Mouse (Mus musculus): ENCODE results near the gene Tmem201. TPM values are rescaled to one million over a fixed set of nuclear protein-coding genes. Genes with fewer than 3 reads are reported as not detected.

Tmem201 gene
- polyA plus RNA-seq, 1 experiment from 2014 or later, result 53.3 TPM

DNA sequence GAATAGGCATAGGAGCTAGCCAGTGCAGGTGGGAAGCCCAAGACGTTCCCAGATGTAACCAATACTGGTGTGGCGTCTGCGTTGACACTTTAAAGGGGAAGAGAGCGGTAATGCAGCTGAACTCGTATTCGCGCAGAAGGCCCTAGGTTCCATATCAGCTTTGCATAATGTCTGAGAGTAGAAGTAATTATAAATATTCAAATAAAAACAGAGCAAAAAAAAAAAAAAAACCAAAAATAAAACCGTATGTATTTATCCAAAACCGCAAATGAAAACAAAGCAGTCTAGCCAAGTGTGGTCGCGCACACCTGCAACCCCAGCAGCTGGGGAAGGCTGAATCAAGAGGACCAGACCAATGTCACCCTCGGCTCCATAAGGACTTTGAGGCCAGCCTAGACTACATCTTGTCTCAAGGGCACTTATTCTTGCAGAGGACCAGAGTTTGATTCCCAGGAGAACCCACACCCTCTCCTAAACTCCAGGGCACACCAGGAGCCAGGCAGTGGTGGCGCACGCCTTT is 4.2 kb upstream of the Tmem201 start:
- Histone ChIP-seq H3K27me3 (no peaks in the 10 kb centered on the region), H3K9ac (no peak overlapping the region), H3K4me3 (no peak overlapping the region), H3K27ac (replicated peaks) (no peak overlapping the region), H3K4me1 (replicated peaks) (peaks cover 9% of the 10 kb centered on the region), H3K36me3 (peaks cover 33% of the 10 kb centered on the region), H3K4me2 (no peak overlapping the region), H3K9me3 (no peaks in the 10 kb centered on the region)
- ATAC-seq (ENCODE audit: low FRiP score, low read depth), result no peak
- 94% methylated on average over 14 of the region's 14 CpGs for WGBS

DNA sequence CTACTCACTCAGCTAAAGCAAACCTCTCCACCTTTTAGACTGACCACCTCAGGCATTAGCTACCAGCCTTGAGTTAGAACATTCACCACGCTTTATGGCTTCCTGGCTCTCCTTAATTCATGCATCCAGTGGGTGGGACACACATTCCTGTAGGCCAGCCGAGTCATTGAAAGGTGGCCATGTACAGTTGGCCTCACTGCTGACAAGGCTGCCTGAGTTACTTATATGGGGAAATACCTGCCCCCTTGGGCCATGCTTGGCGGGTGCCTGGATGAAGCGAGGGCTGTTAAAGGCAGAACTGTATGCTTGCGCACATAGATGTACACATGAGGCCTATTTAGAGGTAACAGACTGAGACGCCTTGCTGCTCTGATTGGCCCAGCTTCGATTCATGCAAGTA is 2.5 kb upstream of the Tmem201 start:
- no peak for ATAC-seq (ENCODE audit: low FRiP score, low read depth)
- H3K27ac ChIP-seq (replicated peaks), result no peak overlapping the region
- H3K4me3 ChIP-seq, result no peak overlapping the region
- H3K27me3 ChIP-seq, result no peaks in the 10 kb centered on the region
- WGBS, result 90% methylated on average over 7 of the region's 7 CpGs
- H3K9me3 ChIP-seq, result no peaks in the 10 kb centered on the region
- H3K4me2 ChIP-seq, result no peak overlapping the region
- peaks cover 27% of the 10 kb centered on the region for H3K36me3 ChIP-seq
- no peak overlapping the region for H3K9ac ChIP-seq
- H3K4me1 ChIP-seq (replicated peaks), result peaks cover 26% of the 10 kb centered on the region

DNA sequence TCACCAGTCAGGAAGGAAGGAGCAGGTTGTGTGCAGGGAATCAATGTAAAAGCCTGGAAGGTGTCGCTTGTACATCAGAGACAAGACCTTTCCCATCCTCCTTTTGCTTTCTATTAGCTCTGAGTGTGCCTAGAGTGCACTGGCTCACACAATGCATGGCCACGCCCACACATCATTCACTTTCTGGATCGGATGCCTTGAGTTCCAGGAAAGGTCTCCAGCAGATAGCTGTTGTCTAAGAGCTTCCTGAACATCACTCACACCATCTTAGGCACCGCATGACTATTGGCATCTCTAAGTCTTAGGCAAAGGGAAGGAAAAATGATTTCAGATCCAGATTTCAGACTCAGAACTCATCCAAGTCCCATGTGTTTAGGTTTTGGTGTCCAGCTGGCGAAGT is 1.6 kb upstream of the Tmem201 start:
- H3K4me2 ChIP-seq, result no peak overlapping the region
- H3K36me3 ChIP-seq, result peaks cover 20% of the 10 kb centered on the region
- H3K4me3 ChIP-seq, result no peak overlapping the region
- peaks cover 35% of the 10 kb centered on the region for H3K4me1 ChIP-seq (replicated peaks)
- H3K9me3 ChIP-seq, result no peaks in the 10 kb centered on the region
- ATAC-seq (ENCODE audit: low FRiP score, low read depth), result no peak
- WGBS, result 77% methylated on average over 5 of the region's 5 CpGs
- no peak overlapping the region for H3K9ac ChIP-seq
- no peak overlapping the region for H3K27ac ChIP-seq (replicated peaks)
- no peaks in the 10 kb centered on the region for H3K27me3 ChIP-seq

DNA sequence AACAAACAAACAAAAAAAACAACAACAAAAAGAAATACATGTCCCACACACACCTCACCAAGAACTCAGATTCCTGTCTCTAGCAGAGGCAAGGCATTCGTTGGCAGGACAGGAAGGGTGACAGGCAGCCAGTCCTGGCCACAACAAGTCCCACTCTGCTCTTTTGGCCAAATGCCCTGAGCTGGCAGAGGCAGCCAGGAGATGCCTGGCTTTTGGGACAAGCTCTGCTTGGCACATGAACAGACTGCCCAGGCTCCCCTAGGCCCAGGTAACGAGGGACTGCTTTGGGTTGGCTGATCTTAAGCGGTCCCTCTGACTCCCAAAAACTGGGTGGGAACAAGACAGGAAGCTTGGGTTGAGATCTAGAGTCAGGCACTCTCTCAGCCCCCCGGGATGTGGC is 1.3 kb downstream of the Tmem201 start:
- ATAC-seq (ENCODE audit: low FRiP score, low read depth), result no peak
- Histone ChIP-seq H3K4me1 (replicated peaks) (peaks cover 58% of the 10 kb centered on the region), H3K36me3 (0 out of 2 replicates have a peak, but pooled peaks cover 8% of the 10 kb centered on the region), H3K27me3 (no peaks in the 10 kb centered on the region), H3K4me2 (peak overlapping the region; percentile 82), H3K4me3 (peak overlapping the region; percentile 78), H3K27ac (replicated peaks) (0 out of 2 replicates have a peak overlapping the region, but pooled peaks have one; percentile 84), H3K9me3 (no peaks in the 10 kb centered on the region), H3K9ac (peak overlapping the region; percentile 79)
- WGBS, result 43% methylated on average over 4 of the region's 4 CpGs

DNA sequence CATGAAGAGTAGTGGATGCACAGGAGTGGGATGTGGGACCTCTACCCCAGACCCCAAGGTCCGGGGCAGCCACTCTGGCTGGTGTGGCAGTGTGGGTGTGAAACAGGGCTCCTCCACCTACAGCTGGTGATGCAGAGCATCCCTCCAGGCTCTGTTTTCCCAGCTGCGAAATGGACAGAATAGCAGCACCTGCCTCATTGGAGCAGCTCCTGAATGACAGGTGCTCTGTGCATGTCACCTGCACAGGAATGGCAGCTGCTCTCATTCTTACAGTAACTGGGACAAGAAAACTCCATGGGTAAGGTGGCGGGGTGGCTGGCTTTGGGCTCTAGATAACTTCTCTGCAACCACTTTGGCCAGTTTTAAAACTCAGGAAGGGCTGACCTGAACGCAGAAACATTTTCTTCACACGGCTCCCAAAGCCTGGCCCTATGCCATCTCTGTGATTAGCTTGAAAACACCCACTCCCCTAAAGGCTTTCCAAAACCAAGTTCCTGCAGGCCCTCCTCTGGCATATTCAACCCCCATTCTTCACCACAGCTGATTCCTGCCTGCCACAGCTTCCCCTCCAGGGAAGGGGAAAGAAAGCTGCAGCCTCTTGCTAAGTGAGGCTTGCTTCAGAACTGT is 2.1 kb downstream of the Tmem201 start:
- Histone ChIP-seq H3K27me3 (no peaks in the 10 kb centered on the region), H3K4me3 (no peak overlapping the region), H3K27ac (replicated peaks) (no peak overlapping the region), H3K4me1 (replicated peaks) (peaks cover 58% of the 10 kb centered on the region), H3K4me2 (peak overlapping the region; percentile 82), H3K9ac (no peak overlapping the region; the same call in 1 of the 2 replicates), H3K36me3 (peaks cover 5% of the 10 kb centered on the region), H3K9me3 (no peaks in the 10 kb centered on the region)
- no peak for ATAC-seq (ENCODE audit: low FRiP score, low read depth)
- WGBS, result 74% methylated on average over 5 of the region's 5 CpGs

DNA sequence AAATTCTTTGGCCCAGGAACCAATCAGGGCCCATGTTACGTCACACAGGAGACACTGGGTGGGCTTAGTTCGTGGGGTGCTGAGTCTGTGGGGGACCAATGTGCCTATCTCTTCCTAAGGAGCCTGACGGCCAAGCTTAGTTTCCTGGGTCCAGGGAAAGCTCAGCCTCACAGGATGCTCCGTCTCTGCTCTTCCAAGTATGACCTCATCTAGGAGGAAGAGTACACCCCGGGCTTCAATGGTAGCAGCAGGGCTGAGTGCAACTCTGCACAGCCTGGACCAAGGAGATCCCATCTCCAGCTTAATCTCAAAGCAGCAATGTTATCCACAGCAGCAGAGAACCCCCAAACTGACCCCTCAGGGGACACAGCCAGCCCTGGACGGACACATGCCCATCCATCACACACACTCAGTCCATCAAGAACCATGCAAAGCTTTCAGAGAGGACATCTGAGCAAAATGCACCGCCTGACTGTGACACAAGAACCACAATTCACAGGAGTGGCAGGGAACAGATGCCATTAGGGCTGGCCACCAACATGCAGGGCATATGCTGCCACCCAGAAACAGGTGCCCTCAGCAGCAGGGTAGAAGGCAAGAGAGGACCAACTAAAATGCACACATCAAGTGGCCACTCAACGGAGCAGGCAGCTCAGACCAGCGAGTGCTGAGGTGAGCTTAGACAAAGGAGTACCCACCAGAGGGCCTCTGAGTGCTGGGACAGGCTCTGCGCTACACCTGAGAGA is 2.9 kb downstream of the Tmem201 start:
- Histone ChIP-seq H3K27ac (replicated peaks) (no peak overlapping the region), H3K4me3 (no peak overlapping the region), H3K9me3 (no peaks in the 10 kb centered on the region), H3K4me1 (replicated peaks) (peaks cover 58% of the 10 kb centered on the region), H3K4me2 (peak overlapping the region; percentile 82), H3K27me3 (no peaks in the 10 kb centered on the region), H3K36me3 (peaks cover 10% of the 10 kb centered on the region), H3K9ac (no peak overlapping the region)
- 81% methylated on average over 10 of the region's 10 CpGs for WGBS
- ATAC-seq (ENCODE audit: low FRiP score, low read depth), result no peak

DNA sequence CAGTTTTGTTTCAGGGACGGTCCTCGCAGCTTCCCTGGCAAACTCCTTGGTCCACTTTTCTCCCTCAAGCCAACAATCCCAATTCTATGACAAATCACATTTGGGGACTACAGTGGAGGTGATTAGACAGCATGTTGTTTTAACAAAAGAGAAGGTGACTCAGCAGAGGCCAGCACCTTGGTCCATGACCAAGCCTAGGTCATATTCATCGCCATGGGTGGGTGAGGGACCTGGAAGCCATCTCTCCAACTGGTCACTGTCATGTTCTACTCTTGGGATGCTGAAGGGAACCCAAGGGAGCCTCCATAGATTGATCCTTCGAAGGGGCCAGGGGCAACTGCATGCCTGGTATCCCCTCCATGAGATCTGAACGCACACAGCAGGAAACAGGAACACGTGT is 3.6 kb downstream of the Tmem201 start:
- Histone ChIP-seq H3K4me1 (replicated peaks) (peaks cover 62% of the 10 kb centered on the region), H3K4me2 (peak overlapping the region; percentile 25), H3K27ac (replicated peaks) (peak overlapping the region; percentile 40; the same call in 1 of the 2 replicates), H3K9me3 (no peaks in the 10 kb centered on the region), H3K27me3 (no peaks in the 10 kb centered on the region), H3K4me3 (no peak overlapping the region), H3K36me3 (peaks cover 17% of the 10 kb centered on the region), H3K9ac (no peak overlapping the region)
- 86% methylated on average over 6 of the region's 6 CpGs for WGBS
- no peak for ATAC-seq (ENCODE audit: low FRiP score, low read depth)

DNA sequence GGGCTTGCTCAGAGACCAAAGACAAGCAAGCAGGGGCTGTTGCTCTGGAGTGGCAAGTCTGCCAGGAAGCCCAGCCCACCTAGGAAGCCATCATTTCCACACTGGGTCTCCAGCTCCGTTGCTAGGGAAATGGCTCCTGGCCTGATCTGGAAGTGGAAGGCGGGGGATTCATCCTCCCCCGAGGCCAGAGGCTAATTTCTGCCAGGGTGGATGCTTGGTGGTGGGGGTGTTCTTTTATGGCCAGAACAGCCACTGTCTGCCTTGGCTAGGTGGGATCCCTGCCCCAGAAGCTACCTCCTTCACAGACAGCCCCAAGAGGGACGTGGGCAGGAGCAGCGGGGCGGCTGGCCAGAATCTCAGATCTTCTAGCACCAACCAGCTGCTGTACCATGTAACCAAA is 4.1 kb downstream of the Tmem201 start:
- Histone ChIP-seq H3K27ac (replicated peaks) (peak overlapping the region; percentile 40), H3K9ac (no peak overlapping the region), H3K4me2 (peak overlapping the region; percentile 25), H3K36me3 (peaks cover 22% of the 10 kb centered on the region), H3K4me1 (replicated peaks) (peaks cover 65% of the 10 kb centered on the region), H3K27me3 (no peaks in the 10 kb centered on the region), H3K4me3 (no peak overlapping the region), H3K9me3 (no peaks in the 10 kb centered on the region)
- 24% methylated on average over 6 of the region's 6 CpGs for WGBS
- ATAC-seq (ENCODE audit: low FRiP score, low read depth), result no peak

DNA sequence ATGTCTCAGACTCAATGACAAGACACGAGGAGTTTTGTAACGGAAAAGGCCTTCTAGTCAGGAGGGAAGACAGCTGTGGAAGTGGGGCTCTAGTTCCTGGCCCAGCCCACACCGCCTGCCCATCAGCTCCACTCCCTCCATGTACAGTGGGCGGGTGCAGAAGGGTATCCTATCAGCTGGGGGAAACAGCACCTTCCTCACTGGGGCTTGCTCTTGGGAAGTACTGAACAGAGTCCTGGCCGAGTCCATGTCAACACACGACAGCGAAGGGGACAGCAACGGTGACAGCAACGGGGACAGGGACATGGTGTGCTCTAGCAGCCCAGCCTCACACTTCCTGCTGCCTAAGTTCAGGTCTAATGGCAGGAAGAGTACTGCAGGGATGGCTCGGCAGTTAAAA is 5.0 kb downstream of the Tmem201 start:
- Histone ChIP-seq H3K9me3 (no peaks in the 10 kb centered on the region), H3K27me3 (no peaks in the 10 kb centered on the region), H3K36me3 (peaks cover 26% of the 10 kb centered on the region), H3K4me3 (no peak overlapping the region), H3K4me2 (no peak overlapping the region), H3K4me1 (replicated peaks) (peaks cover 60% of the 10 kb centered on the region), H3K9ac (no peak overlapping the region), H3K27ac (replicated peaks) (no peak overlapping the region)
- ATAC-seq (ENCODE audit: low FRiP score, low read depth), result no peak
- 73% methylated on average over 10 of the region's 10 CpGs for WGBS

DNA sequence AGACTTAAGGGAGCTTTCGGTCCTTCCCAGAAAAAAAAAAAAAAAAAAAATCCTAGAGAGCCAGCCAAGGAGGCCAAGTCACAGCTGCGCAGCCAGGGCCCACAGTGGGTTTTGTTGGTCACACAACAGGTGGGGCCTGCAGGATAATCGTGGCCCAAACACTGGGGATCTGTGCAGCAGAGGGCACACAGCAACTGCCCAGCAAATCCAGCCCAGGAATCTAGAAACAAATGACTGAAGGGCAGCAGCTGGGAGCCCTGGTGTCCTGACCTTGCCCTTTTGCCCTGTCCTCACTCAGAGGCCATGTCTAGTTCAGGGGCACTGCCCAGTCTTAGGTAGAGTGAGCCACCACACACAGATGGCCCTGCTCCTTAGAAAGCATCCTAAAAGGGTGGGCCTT is 5.5 kb downstream of the Tmem201 start:
- H3K36me3 ChIP-seq, result peaks cover 29% of the 10 kb centered on the region
- H3K9me3 ChIP-seq, result no peaks in the 10 kb centered on the region
- no peak overlapping the region for H3K4me3 ChIP-seq
- H3K4me2 ChIP-seq, result no peak overlapping the region
- no peaks in the 10 kb centered on the region for H3K27me3 ChIP-seq
- WGBS, result 78% methylated on average over 3 of the region's 3 CpGs
- H3K9ac ChIP-seq, result no peak overlapping the region
- H3K4me1 ChIP-seq (replicated peaks), result peaks cover 58% of the 10 kb centered on the region
- H3K27ac ChIP-seq (replicated peaks), result no peak overlapping the region
- no peak for ATAC-seq (ENCODE audit: low FRiP score, low read depth)

DNA sequence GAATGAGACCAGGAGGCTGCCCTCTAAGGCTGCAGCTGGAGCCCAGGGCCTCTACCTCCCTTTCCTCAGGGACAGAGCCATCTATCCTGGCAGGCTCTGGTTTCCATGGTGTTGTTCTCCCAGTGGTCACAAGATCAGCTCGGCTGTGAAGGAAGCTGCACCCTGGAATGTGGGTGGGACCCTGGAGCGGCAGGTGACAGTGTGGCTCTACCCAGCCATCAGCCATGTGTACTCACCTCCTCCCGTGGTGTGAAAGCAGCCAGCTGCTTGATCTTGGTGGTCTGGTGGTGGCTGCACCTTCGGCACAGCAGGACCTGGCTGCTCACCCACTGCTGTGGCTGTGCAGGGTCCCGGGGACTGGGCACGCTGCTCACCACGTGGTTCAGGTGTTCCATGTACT is 7.0 kb downstream of the Tmem201 start:
- Histone ChIP-seq H3K9ac (no peak overlapping the region), H3K4me3 (no peak overlapping the region), H3K4me1 (replicated peaks) (peaks cover 43% of the 10 kb centered on the region), H3K27me3 (no peaks in the 10 kb centered on the region), H3K4me2 (no peak overlapping the region), H3K9me3 (no peaks in the 10 kb centered on the region), H3K36me3 (peaks cover 44% of the 10 kb centered on the region), H3K27ac (replicated peaks) (no peak overlapping the region)
- no peak for ATAC-seq (ENCODE audit: low FRiP score, low read depth)
- WGBS, result 76% methylated on average over 7 of the region's 7 CpGs

DNA sequence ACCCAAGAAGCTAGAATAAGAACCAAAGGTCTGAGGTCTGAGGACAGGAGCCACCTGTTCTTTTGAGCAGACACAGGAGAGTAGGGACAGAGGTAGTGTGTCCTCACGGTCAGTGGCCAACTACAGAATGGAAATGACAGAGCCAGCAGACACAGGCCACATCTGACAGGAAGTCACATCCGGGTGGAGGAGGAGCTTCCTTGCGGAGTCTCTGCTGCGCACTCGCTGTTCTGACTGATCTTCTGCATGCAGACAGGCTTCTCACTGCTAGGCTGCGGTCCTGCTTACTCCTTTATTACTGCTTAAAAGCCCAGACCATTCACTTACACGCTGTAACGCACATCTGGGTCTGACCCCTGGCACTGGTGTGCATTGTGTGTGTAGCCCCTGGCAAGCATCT is 9.0 kb downstream of the Tmem201 start:
- ATAC-seq (ENCODE audit: low FRiP score, low read depth), result no peak
- H3K36me3 ChIP-seq, result peaks cover 48% of the 10 kb centered on the region
- H3K9me3 ChIP-seq, result no peaks in the 10 kb centered on the region
- no peaks in the 10 kb centered on the region for H3K27me3 ChIP-seq
- H3K4me1 ChIP-seq (replicated peaks), result peaks cover 38% of the 10 kb centered on the region
- H3K9ac ChIP-seq, result no peak overlapping the region
- H3K4me3 ChIP-seq, result no peak overlapping the region
- H3K27ac ChIP-seq (replicated peaks), result no peak overlapping the region
- WGBS, result 72% methylated on average over 8 of the region's 8 CpGs
- no peak overlapping the region for H3K4me2 ChIP-seq

Data from hindbrain, embryonic 15.5 days (tissue).